Mouse (Mus musculus) cerebellum, adult 11-12 months (tissue): Measurements from ENCODE around the gene Rps6ka1.
"Not testable (repeated sequence)": the region's sequence is repeated elsewhere in the genome, so short reads cannot be mapped to it uniquely, and the experiment has no call there.

Experiments used
- DNase-seq: peaks from one replicate; pipeline ENCODE4 v3.0.0; 2022

The Rps6ka1 gene

GRCm38 (mm10) chr4:133854621-133855020, 33.0 kb downstream of the Rps6ka1 start:
- DNase-seq: no peak

GRCm38 (mm10) chr4:133853630-133854029, 34.0 kb downstream of the Rps6ka1 start:
- no peak for DNase-seq

- no peak for DNase-seq
Measured at GRCm38 (mm10) chr4:133846625-133847024, 41.0 kb downstream of the Rps6ka1 start.

GRCm38 (mm10) chr4:133845060-133845459, 42.5 kb downstream of the Rps6ka1 start:
- no peak for DNase-seq

GRCm38 (mm10) chr4:133844209-133844841, 43.3 kb downstream of the Rps6ka1 start:
- DNase-seq: no peak

GRCm38 (mm10) chr4:133842992-133843737, 44.4 kb downstream of the Rps6ka1 start:
- no peak for DNase-seq

- not testable (repeated sequence) for DNase-seq
Measured at GRCm38 (mm10) chr4:133841756-133842483, 45.7 kb downstream of the Rps6ka1 start.

- DNase-seq: no peak
Measured at GRCm38 (mm10) chr4:133841035-133841434, 46.6 kb downstream of the Rps6ka1 start.

- no peak for DNase-seq
Measured at GRCm38 (mm10) chr4:133840501-133840900, 47.1 kb downstream of the Rps6ka1 start.

GRCm38 (mm10) chr4:133839385-133839826, 48.2 kb downstream of the Rps6ka1 start:
- DNase-seq: no peak

GRCm38 (mm10) chr4:133836575-133836974, 51.0 kb downstream of the Rps6ka1 start:
- DNase-seq: no peak

- no peak for DNase-seq
Measured at GRCm38 (mm10) chr4:133835211-133835610, 52.4 kb downstream of the Rps6ka1 start.

- DNase-seq: no peak
Measured at GRCm38 (mm10) chr4:133832945-133833874, 54.4 kb downstream of the Rps6ka1 start.

- no peak for DNase-seq
Measured at GRCm38 (mm10) chr4:133830453-133830852, 57.1 kb downstream of the Rps6ka1 start.

GRCm38 (mm10) chr4:133829281-133830070, 58.1 kb downstream of the Rps6ka1 start:
- peak; percentile 54 for DNase-seq

GRCm38 (mm10) chr4:133827887-133828794, 59.5 kb downstream of the Rps6ka1 start:
- DNase-seq: no peak

GRCm38 (mm10) chr4:133827354-133827753, 60.2 kb downstream of the Rps6ka1 start:
- DNase-seq: no peak

- no peak for DNase-seq
Measured at GRCm38 (mm10) chr4:133825731-133826130, 61.9 kb downstream of the Rps6ka1 start.

GRCm38 (mm10) chr4:133820806-133821560, 66.6 kb downstream of the Rps6ka1 start:
- no peak for DNase-seq

GRCm38 (mm10) chr4:133820166-133820565, 67.4 kb downstream of the Rps6ka1 start:
- no peak for DNase-seq
